Mouse (Mus musculus): Measurements from ENCODE around the gene Rps27l. TPM values are rescaled to one million over a fixed set of nuclear protein-coding genes. Genes with fewer than 3 reads are reported as not detected.

Rps27l gene
- 100 to 1,000 TPM; 111 to 172 TPM for polyA plus RNA-seq (2017; shearing (Covaris generic))

GRCm38 (mm10) chr9:66945647-66946641 is at the start of gene Rps27l:
Gene Rps27l (plus strand): TSS chr9:66946086.

GRCm38 (mm10) chr9:66919382-66919971 is 26.4 kb upstream of the Rps27l start, which contains the start of gene Rab8b:
Gene Rab8b (minus strand): TSS chr9:66919687.

GRCm38 (mm10) chr9:66975239-66975645 is 29.4 kb downstream of the Rps27l start, which contains the start of gene Lactb:
Gene Lactb (minus strand): TSS chr9:66975484.

Other genes with a start within 250 kb of the Rps27l start
- gene Car12, start 232.4 kb upstream of the Rps27l start, polyA plus RNA-seq (2017; shearing (Covaris generic)), result 1 to 10 TPM; 6.3 to 8.1 TPM
- 1 to 10 TPM in 1 of 2 experiments, under 1 TPM in 1; 0.61 to 3.7 TPM for gene Aph1b, start 150.6 kb upstream of the Rps27l start, polyA plus RNA-seq (2017; shearing (Covaris generic))
- under 1 TPM in 1 of 2 experiments, not detected in 1; 0.19 TPM for gene Gm10647, start 149.0 kb upstream of the Rps27l start, polyA plus RNA-seq (2017; shearing (Covaris generic))
- gene Aph1c, start 111.4 kb upstream of the Rps27l start, polyA plus RNA-seq (2017; shearing (Covaris generic)), result under 1 TPM; 0.31 to 0.93 TPM
- 100 to 1,000 TPM; 143 to 151 TPM for gene Rab8b, start 26.4 kb upstream of the Rps27l start, polyA plus RNA-seq (2017; shearing (Covaris generic))
- gene Lactb, start 29.4 kb downstream of the Rps27l start, polyA plus RNA-seq (2017; shearing (Covaris generic)), result 10 to 100 TPM; 22.3 to 29.6 TPM
- gene Tpm1, start 103.3 kb downstream of the Rps27l start, polyA plus RNA-seq (2017; shearing (Covaris generic)), result 10 to 100 TPM; 38.6 to 54.0 TPM